Mouse (Mus musculus): ENCODE measurements around the gene Slc2a5.

DNA sequence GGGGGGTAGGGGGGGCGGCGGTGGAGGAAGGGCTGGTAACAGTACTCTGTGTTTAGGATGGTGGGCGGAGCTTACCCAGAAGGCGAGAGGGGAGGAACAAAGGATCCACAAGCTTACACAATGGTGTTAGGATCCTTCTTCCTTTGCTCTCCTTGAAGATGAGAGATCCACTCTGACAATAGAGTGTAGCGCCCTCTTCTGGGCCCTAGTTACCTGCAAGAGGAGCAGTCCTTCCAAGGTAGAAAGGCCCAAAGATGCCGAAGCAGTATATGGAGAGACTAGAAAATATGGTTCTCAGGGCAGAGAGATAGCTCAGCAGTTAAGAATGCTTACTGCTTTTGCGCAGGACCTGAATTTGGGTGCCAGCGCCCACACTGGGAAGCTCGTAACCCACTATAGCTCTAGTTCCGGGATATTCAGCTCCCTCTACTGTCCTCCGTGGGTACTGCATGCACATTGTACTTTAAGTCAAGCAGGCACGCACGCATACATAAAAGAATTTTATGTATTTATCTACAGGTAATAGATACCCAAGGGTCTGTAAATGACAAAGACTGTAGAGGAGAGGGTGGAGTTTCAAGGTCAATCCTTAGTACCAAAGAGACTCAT is 43.6 kb downstream of the Slc2a5 start:
- TF ChIP-seq CTCF (IDR thresholded peaks at IDR 0.05; ENCODE audit: low read depth) (no peak; the same call in 1 of the 2 replicates), EP300 (IDR thresholded peaks at IDR 0.05; ENCODE audit: low read depth) (no peak)
